Mouse (Mus musculus): ENCODE measurements at regions not wholly inside any gene's neighbourhood (a gene's known extent, or its start where the extent isn't known, plus 50 kb on each side); places are given as distances from the start of the nearest gene placed in this dataset.

DNA sequence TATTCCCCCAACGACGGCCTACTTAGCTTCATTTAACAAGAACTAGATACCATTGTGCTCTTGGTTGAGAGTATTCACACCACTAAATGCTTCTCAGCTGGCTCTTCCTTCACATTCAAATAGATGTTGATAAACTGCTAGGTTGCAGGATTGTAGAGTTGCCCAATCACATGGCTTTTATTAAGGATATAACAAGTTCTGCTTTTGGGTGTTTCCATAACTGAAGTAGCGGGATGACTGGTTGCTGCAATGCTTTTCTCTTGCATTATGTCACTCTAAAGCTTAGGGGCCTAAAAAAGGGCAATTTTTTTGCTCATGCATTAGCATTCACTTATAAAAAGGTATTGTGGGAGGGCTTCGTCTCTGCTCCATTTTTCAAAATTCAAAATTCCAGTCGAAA, 641.9 kb downstream of the Robo2 start:
- Histone ChIP-seq H3K4me1 (ENCODE audit: control insufficient read depth, insufficient read depth, low read length) (no peaks in the 10 kb centered on the region), H3K27ac (ENCODE audit: low read length) (no peak overlapping the region), H3K36me3 (ENCODE audit: control insufficient read depth, insufficient read depth, low read length) (no peaks in the 10 kb centered on the region), H3K27me3 (ENCODE audit: control insufficient read depth, insufficient read depth, low read length) (no peaks in the 10 kb centered on the region), H3K9me3 (ENCODE audit: control insufficient read depth, low read depth, low read length) (no peaks in the 10 kb centered on the region), H3K4me3 (ENCODE audit: low read depth, low read length) (no peak overlapping the region), H3K9ac (replicated peaks; ENCODE audit: low read depth, low read length) (no peak overlapping the region), H3K4me2 (replicated peaks; ENCODE audit: low read depth, low read length) (no peak overlapping the region)
- no peak for ATAC-seq (ENCODE audit: insufficient number of reproducible peaks, insufficient read depth, low FRiP score, low read depth)
- 86% methylated on average over 5 of the region's 5 CpGs for WGBS

DNA sequence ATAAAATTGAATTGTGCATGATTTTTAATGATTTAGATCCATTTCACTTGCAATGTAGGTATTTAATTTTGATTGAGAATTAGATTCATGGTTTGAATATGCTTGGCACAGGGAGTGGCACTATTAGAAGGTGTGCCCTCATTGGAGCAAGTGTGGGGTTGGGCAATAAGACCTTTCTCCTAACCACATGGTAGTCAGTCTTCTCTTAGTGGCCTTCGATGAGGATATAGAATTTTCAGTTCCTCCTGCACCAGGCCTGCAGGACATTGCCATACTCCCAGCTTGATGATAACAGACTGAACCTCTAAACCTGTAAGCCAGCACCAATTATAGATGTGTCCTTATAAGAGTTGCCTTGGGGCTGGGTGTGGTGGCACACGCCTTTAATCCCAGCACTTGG, 642.9 kb downstream of the Robo2 start:
- 98% methylated on average over 2 of the region's 2 CpGs for WGBS

DNA sequence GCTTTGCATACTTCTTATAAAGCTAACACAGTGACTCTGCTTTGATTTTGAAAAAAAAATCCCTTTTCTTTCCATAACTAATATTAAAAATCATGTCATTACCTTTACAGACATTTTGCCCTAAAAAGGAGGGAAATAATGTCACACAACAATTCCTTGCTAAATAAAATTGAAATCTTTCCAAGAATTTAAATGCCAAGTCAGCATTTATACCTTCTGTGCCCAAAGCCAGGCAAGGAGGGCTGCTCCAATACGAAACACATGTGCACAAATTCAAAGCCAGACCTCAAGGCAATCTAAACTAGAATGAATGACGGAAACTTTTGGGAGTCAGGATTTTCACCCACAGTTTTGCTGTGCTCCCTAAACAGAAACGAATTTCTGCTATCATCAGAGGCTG, 646.4 kb downstream of the Robo2 start:
- no peak overlapping the region for H3K4me3 ChIP-seq (ENCODE audit: low read depth, low read length)
- ATAC-seq (ENCODE audit: insufficient number of reproducible peaks, insufficient read depth, low FRiP score, low read depth), result no peak
- H3K9me3 ChIP-seq (ENCODE audit: control insufficient read depth, low read depth, low read length), result no peaks in the 10 kb centered on the region
- no peak overlapping the region for H3K27ac ChIP-seq (ENCODE audit: low read length)
- no peaks in the 10 kb centered on the region for H3K4me1 ChIP-seq (ENCODE audit: control insufficient read depth, insufficient read depth, low read length)
- 83% methylated on average over 3 of the region's 3 CpGs for WGBS
- no peak overlapping the region for H3K4me2 ChIP-seq (replicated peaks; ENCODE audit: low read depth, low read length)
- no peaks in the 10 kb centered on the region for H3K27me3 ChIP-seq (ENCODE audit: control insufficient read depth, insufficient read depth, low read length)
- no peak overlapping the region for H3K9ac ChIP-seq (replicated peaks; ENCODE audit: low read depth, low read length)
- no peaks in the 10 kb centered on the region for H3K36me3 ChIP-seq (ENCODE audit: control insufficient read depth, insufficient read depth, low read length)

More for the DNA sequence above, 642.9 kb downstream of the Robo2 start:
- Histone ChIP-seq H3K4me3 (ENCODE audit: low read depth, low read length) (no peak overlapping the region), H3K27me3 (ENCODE audit: control insufficient read depth, insufficient read depth, low read length) (no peaks in the 10 kb centered on the region), H3K9ac (replicated peaks; ENCODE audit: low read depth, low read length) (no peak overlapping the region), H3K9me3 (ENCODE audit: control insufficient read depth, low read depth, low read length) (no peaks in the 10 kb centered on the region), H3K27ac (ENCODE audit: low read length) (no peak overlapping the region), H3K4me1 (ENCODE audit: control insufficient read depth, insufficient read depth, low read length) (no peaks in the 10 kb centered on the region), H3K4me2 (replicated peaks; ENCODE audit: low read depth, low read length) (no peak overlapping the region), H3K36me3 (ENCODE audit: control insufficient read depth, insufficient read depth, low read length) (no peaks in the 10 kb centered on the region)
- ATAC-seq (ENCODE audit: insufficient number of reproducible peaks, insufficient read depth, low FRiP score, low read depth), result no peak

DNA sequence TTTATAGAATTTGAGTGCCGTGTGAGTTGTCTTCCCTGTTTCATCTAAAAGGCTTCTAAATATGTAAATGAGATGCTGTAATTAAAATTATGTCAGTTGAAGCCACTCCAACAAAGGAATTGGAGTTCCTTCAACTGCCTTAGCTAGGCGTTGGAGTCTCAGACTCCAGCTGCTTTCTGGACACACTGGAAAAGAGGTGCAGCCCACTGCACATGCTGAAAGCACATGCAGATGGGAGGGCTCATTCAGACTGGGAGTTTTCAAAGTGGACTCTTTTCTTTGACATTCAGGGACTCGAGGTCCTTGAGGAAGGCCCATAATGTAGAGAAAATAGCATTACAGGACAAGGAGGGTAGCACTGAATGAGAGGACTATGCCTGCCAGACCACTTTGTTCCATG, 650.7 kb downstream of the Robo2 start:
- Histone ChIP-seq H3K4me2 (replicated peaks; ENCODE audit: low read depth, low read length) (no peak overlapping the region), H3K36me3 (ENCODE audit: control insufficient read depth, insufficient read depth, low read length) (no peaks in the 10 kb centered on the region), H3K27me3 (ENCODE audit: control insufficient read depth, insufficient read depth, low read length) (no peaks in the 10 kb centered on the region), H3K4me3 (ENCODE audit: low read depth, low read length) (no peak overlapping the region), H3K9ac (replicated peaks; ENCODE audit: low read depth, low read length) (no peak overlapping the region), H3K9me3 (ENCODE audit: control insufficient read depth, low read depth, low read length) (no peaks in the 10 kb centered on the region), H3K27ac (ENCODE audit: low read length) (no peak overlapping the region), H3K4me1 (ENCODE audit: control insufficient read depth, insufficient read depth, low read length) (no peaks in the 10 kb centered on the region)
- no peak for ATAC-seq (ENCODE audit: insufficient number of reproducible peaks, insufficient read depth, low FRiP score, low read depth)
- 76% methylated on average over 3 of the region's 3 CpGs for WGBS

DNA sequence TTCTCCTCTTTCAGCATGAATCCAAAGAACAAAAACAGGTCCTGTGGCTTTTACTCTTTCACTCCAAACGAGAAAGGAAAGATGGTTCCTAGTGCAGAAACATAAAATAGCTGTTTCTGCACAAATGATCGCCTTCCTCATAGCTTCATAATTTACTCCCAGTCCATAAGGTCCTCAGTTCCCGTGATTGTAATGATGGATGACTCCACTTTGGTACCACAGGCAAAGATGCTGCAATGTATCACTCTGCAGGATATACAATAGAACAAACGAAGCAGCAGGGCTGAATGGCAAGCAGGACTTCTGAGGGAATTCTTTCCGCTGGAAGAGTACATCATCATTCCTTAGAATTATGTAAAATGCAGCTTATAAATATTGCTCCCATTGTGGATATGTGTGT, 652.8 kb downstream of the Robo2 start:
- H3K27me3 ChIP-seq (ENCODE audit: control insufficient read depth, insufficient read depth, low read length), result no peaks in the 10 kb centered on the region
- H3K4me2 ChIP-seq (replicated peaks; ENCODE audit: low read depth, low read length), result no peak overlapping the region
- no peak for ATAC-seq (ENCODE audit: insufficient number of reproducible peaks, insufficient read depth, low FRiP score, low read depth)
- no peak overlapping the region for H3K9ac ChIP-seq (replicated peaks; ENCODE audit: low read depth, low read length)
- H3K4me1 ChIP-seq (ENCODE audit: control insufficient read depth, insufficient read depth, low read length), result no peaks in the 10 kb centered on the region
- H3K9me3 ChIP-seq (ENCODE audit: control insufficient read depth, low read depth, low read length), result no peaks in the 10 kb centered on the region
- H3K4me3 ChIP-seq (ENCODE audit: low read depth, low read length), result no peak overlapping the region
- WGBS, result 38% methylated on average over 5 of the region's 5 CpGs
- H3K27ac ChIP-seq (ENCODE audit: low read length), result no peak overlapping the region
- no peaks in the 10 kb centered on the region for H3K36me3 ChIP-seq (ENCODE audit: control insufficient read depth, insufficient read depth, low read length)

DNA sequence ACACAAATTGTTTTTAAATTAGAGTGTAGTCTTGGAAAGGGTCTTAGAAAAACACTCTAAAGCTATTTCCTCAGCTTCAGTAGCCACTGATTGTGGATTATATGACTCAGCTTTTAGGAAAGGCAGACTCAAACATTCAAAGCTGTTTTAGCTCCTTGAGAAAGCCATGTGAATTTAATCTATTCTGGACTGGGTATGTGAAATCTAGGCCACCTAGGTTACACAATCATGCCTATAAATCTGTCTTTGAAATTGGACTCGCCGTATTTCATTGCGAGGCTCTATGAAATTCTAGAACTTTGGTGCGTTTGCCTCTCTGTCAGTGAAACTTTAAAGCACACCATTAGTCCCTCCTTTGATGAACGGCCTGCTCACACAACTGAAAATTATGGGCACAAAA, 657.3 kb downstream of the Robo2 start:
- no peaks in the 10 kb centered on the region for H3K9me3 ChIP-seq (ENCODE audit: control insufficient read depth, low read depth, low read length)
- H3K27me3 ChIP-seq (ENCODE audit: control insufficient read depth, insufficient read depth, low read length), result no peaks in the 10 kb centered on the region
- H3K4me3 ChIP-seq (ENCODE audit: low read depth, low read length), result no peak overlapping the region
- no peak overlapping the region for H3K4me2 ChIP-seq (replicated peaks; ENCODE audit: low read depth, low read length)
- no peak overlapping the region for H3K9ac ChIP-seq (replicated peaks; ENCODE audit: low read depth, low read length)
- WGBS, result 43% methylated on average over 5 of the region's 5 CpGs
- ATAC-seq (ENCODE audit: insufficient number of reproducible peaks, insufficient read depth, low FRiP score, low read depth), result no peak
- no peaks in the 10 kb centered on the region for H3K36me3 ChIP-seq (ENCODE audit: control insufficient read depth, insufficient read depth, low read length)
- H3K27ac ChIP-seq (ENCODE audit: low read length), result no peak overlapping the region
- no peaks in the 10 kb centered on the region for H3K4me1 ChIP-seq (ENCODE audit: control insufficient read depth, insufficient read depth, low read length)

DNA sequence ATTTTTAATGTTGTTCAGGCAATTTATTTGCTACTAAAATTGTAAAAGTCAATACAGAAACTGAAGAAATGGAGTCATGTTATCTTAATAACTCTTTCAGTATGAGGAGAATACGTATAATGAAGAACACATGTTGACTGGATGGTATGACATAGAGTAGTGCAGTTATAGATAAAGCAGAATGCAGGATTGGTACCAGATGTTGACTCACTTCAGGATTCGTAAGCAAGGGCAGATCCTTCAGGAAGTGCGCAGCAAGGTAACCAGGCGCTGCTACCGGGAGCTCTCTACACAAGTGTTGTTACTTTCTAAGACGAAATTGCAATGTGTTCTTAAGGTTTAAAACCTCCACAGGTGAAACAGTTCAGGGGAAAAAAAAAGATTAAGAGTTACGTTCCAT, 683.3 kb downstream of the Robo2 start:
- Histone ChIP-seq H3K4me1 (ENCODE audit: control insufficient read depth, insufficient read depth, low read length) (no peaks in the 10 kb centered on the region), H3K9ac (replicated peaks; ENCODE audit: low read depth, low read length) (no peak overlapping the region), H3K4me3 (ENCODE audit: low read depth, low read length) (no peak overlapping the region), H3K9me3 (ENCODE audit: control insufficient read depth, low read depth, low read length) (no peaks in the 10 kb centered on the region), H3K27ac (ENCODE audit: low read length) (no peak overlapping the region), H3K36me3 (ENCODE audit: control insufficient read depth, insufficient read depth, low read length) (no peaks in the 10 kb centered on the region), H3K4me2 (replicated peaks; ENCODE audit: low read depth, low read length) (no peak overlapping the region), H3K27me3 (ENCODE audit: control insufficient read depth, insufficient read depth, low read length) (no peaks in the 10 kb centered on the region)
- ATAC-seq (ENCODE audit: insufficient number of reproducible peaks, insufficient read depth, low FRiP score, low read depth), result no peak
- WGBS, result 86% methylated on average over 7 of the region's 7 CpGs

DNA sequence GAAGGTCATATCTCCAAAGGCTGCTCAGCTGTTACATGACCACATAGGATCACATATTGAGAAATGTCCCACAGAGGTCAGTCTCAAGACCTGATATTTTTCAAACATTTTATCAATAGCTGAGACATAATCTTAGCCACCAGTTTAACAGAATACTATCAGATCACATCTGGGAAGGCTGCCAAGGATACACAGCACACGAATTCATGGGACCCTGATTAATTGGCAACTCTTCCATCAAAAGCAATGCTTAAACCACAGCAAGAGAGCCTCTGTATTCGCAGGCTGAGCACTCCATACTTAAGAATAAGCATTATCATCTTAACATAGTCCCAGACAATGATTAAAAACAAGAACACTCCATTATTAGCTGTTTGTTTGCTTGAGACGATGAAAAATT, 691.9 kb downstream of the Robo2 start:
- Histone ChIP-seq H3K27ac (ENCODE audit: low read length) (no peak overlapping the region), H3K4me3 (ENCODE audit: low read depth, low read length) (no peak overlapping the region), H3K4me2 (replicated peaks; ENCODE audit: low read depth, low read length) (no peak overlapping the region), H3K36me3 (ENCODE audit: control insufficient read depth, insufficient read depth, low read length) (no peaks in the 10 kb centered on the region), H3K9ac (replicated peaks; ENCODE audit: low read depth, low read length) (no peak overlapping the region), H3K9me3 (ENCODE audit: control insufficient read depth, low read depth, low read length) (no peaks in the 10 kb centered on the region), H3K4me1 (ENCODE audit: control insufficient read depth, insufficient read depth, low read length) (no peaks in the 10 kb centered on the region), H3K27me3 (ENCODE audit: control insufficient read depth, insufficient read depth, low read length) (no peaks in the 10 kb centered on the region)
- WGBS, result 49% methylated on average over 3 of the region's 3 CpGs
- ATAC-seq (ENCODE audit: insufficient number of reproducible peaks, insufficient read depth, low FRiP score, low read depth), result no peak

DNA sequence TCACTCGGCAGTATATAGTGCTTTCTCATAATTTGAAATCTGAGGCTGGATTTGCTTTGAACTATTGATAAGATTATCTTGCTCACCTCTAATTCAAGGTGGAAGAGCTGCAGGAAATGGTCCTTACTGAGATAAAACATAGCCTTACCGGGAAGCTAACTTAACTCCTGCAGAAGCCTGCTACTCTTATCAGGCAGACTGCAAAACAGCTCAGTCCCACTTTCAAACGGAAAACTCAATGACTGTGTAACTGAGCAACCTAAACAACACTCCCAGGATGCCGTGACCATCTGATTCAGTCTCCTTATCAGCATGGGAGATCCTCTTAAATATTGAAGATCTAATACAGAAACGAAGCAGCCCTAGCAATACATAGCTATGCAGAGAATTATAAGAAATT, 695.3 kb downstream of the Robo2 start:
- Histone ChIP-seq H3K4me2 (replicated peaks; ENCODE audit: low read depth, low read length) (no peak overlapping the region), H3K4me3 (ENCODE audit: low read depth, low read length) (no peak overlapping the region), H3K9me3 (ENCODE audit: control insufficient read depth, low read depth, low read length) (no peaks in the 10 kb centered on the region), H3K27ac (ENCODE audit: low read length) (no peak overlapping the region), H3K9ac (replicated peaks; ENCODE audit: low read depth, low read length) (no peak overlapping the region), H3K27me3 (ENCODE audit: control insufficient read depth, insufficient read depth, low read length) (no peaks in the 10 kb centered on the region), H3K36me3 (ENCODE audit: control insufficient read depth, insufficient read depth, low read length) (no peaks in the 10 kb centered on the region), H3K4me1 (ENCODE audit: control insufficient read depth, insufficient read depth, low read length) (no peaks in the 10 kb centered on the region)
- ATAC-seq (ENCODE audit: insufficient number of reproducible peaks, insufficient read depth, low FRiP score, low read depth), result no peak
- WGBS, result 60% methylated on average over 5 of the region's 5 CpGs
